ENCODE assay signal across 8 mouse cellular contexts in the genomic region with DNA sequence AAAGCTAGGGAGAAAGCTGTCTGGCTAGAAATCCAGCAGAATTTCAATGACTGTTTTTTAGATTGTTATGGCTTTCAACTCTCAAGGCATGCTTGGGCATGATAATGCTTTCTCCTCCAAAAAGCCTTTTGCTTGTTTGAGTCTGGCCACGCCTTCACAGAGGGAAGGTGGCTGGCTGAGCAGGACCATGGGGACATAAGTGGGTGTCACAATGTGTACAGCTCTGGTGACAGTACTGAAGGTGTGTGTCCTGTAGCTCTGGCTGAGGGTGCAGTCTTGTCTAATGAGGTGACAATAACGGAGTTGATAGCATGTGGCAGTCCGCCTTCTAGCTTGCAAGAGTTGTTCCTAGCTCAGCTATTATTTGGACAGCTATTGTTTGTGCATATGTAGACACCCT. TPM values are rescaled to one million over a fixed set of nuclear protein-coding genes. Genes with fewer than 3 reads are reported as not detected.
A peak's percentile ranks its signal among the peaks of the same experiment; 100 is the strongest.
DNase-seq lines count a peak whose midpoint lies in the region; ATAC-seq and TF ChIP-seq lines count a peak whose summit lies in the region.

No protein-coding gene starts in this region.

- peak; percentile 50 for ATAC-seq in erythroid progenitor cell, adult 5-6 weeks (replicated peaks; ENCODE audit: low FRiP score, poor library complexity, severe bottlenecking)

- H3K4me1 ChIP-seq in lung, adult 2 months (ENCODE audit: control insufficient read depth, insufficient read depth, low read length) = peaks cover 2% of the 10 kb centered on the region

- peak; percentile 7 for DNase-seq in lung, adult 2 months
- no peak for DNase-seq in lung, adult 18-20 months
- peak; percentile 71 for DNase-seq in liver
- peak; percentile 44 for DNase-seq in retina, postnatal 1 day
- no peak for DNase-seq in adrenal gland, adult 2 months
- DNase-seq in thymus, postnatal 25 days = no peak
- no peak for DNase-seq in kidney, postnatal 36 days

- no peak for TF ChIP-seq POLR2A in lung, adult 2 months (IDR thresholded peaks at IDR 0.05; ENCODE audit: borderline replicate concordance, extremely low read depth, low read depth, low read length)

- WGBS in lung, adult 2 months = 69% methylated on average over 3 of the region's 3 CpGs

- no peak for TF ChIP-seq CTCF in lung, adult 2 months (IDR thresholded peaks at IDR 0.05; ENCODE audit: insufficient read depth, low read length)

- H3K4me3 ChIP-seq in lung, adult 2 months (replicated peaks; ENCODE audit: extremely low read depth, low read depth, low read length) = no peak overlapping the region

RNA-seq across cellular contexts. Expression of gene Spock2, which starts 25.8 kb away (rescaled TPM):
- polyA plus RNA-seq in lung, adult 2 months (2012; rRNA removed) = 138 and 143 TPM in 2 replicates
- not detected in 2 replicates for total RNA-seq in erythroid progenitor cell, adult 5-6 weeks (2015; ENCODE audit: low replicate concordance)
- not detected in 2 replicates for total RNA-seq in erythroid progenitor cell, adult 5-6 weeks (2017; ENCODE audit: low replicate concordance)
- total RNA-seq in adrenal gland, adult 2 months (2021) = 10 to 100 TPM; 34.8 to 59.0 TPM
- polyA plus RNA-seq in adrenal gland, adult 2 months (2012; rRNA removed) = 21.8 and 22.9 TPM in 2 replicates

Comparison
In these comparisons a context has a peak if more than half of its experiments do, and no peak if none do; other contexts are left out.
1. DNase-seq: peak in lung, adult 2 months (single experiment), liver (single experiment) and retina, postnatal 1 day (single experiment); none in lung, adult 18-20 months (0 of 2), adrenal gland, adult 2 months (single experiment), thymus, postnatal 25 days (single experiment) and kidney, postnatal 36 days (0 of 2).
2. RNA of gene Spock2, which starts 25.8 kb away (total RNA-seq): 34.8 to 59.0 TPM in adrenal gland, adult 2 months; not detected in erythroid progenitor cell, adult 5-6 weeks; every median in the first group is over 10 times any median in the second.